Mouse (Mus musculus): ENCODE data around the gene Junb. TPM values are rescaled to one million over a fixed set of nuclear protein-coding genes. Genes with fewer than 3 reads are reported as not detected.

Gene Junb
- polyA plus RNA-seq, 1 experiment, result 19.0 TPM

- peak overlapping the region; percentile 32 for H3K9ac ChIP-seq (ENCODE audit: low read depth, poor library complexity, severe bottlenecking)
- no peaks in the 10 kb centered on the region for H3K4me1 ChIP-seq (ENCODE audit: control insufficient read depth, insufficient read depth, low read length)
- peaks cover 6% of the 10 kb centered on the region for H3K36me3 ChIP-seq (ENCODE audit: control insufficient read depth, insufficient read depth, low read length, poor library complexity, severe bottlenecking)
- no peaks in the 10 kb centered on the region for H3K27me3 ChIP-seq (ENCODE audit: control insufficient read depth, insufficient read depth, low read length, poor library complexity, severe bottlenecking)
- no peaks in the 10 kb centered on the region for H3K9me3 ChIP-seq (replicated peaks; ENCODE audit: control insufficient read depth, insufficient read depth, low read length, poor library complexity, severe bottlenecking)
- peak overlapping the region; percentile 48 for H3K4me3 ChIP-seq (ENCODE audit: low read depth, low read length)
- TF ChIP-seq POLR2A (IDR thresholded peaks at IDR 0.05; ENCODE audit: insufficient read depth, low read length) (no peak), CTCF (IDR thresholded peaks at IDR 0.05; ENCODE audit: low read depth, low read length) (no peak), EP300 (IDR thresholded peaks at IDR 0.05; ENCODE audit: insufficient read depth, low read depth, low read length) (no peak)
- 0 out of 2 replicates have a peak overlapping the region, but pooled peaks have one; percentile 9 for H3K27ac ChIP-seq (ENCODE audit: insufficient read depth, low read length)
These were observed 25.8 kb downstream of the Junb start for GRCm38 (mm10) chr8:84952612-84953255.

GRCm38 (mm10) chr8:84949753-84950152, 28.8 kb downstream of the Junb start:
- peaks cover 14% of the 10 kb centered on the region; the same call in 1 of the 2 replicates for H3K27me3 ChIP-seq (ENCODE audit: control insufficient read depth, insufficient read depth, low read length, poor library complexity, severe bottlenecking)
- no peak for TF ChIP-seq EP300 (IDR thresholded peaks at IDR 0.05; ENCODE audit: insufficient read depth, low read depth, low read length)

GRCm38 (mm10) chr8:84947241-84947545, 31.3 kb downstream of the Junb start:
- H3K27me3 ChIP-seq (ENCODE audit: control insufficient read depth, insufficient read depth, low read length, poor library complexity, severe bottlenecking), result peaks cover 14% of the 10 kb centered on the region; the same call in 1 of the 2 replicates
- TF ChIP-seq CTCF (IDR thresholded peaks at IDR 0.05; ENCODE audit: low read depth, low read length) (no peak), POLR2A (IDR thresholded peaks at IDR 0.05; ENCODE audit: insufficient read depth, low read length) (no peak), EP300 (IDR thresholded peaks at IDR 0.05; ENCODE audit: insufficient read depth, low read depth, low read length) (no peak)
- H3K36me3 ChIP-seq (ENCODE audit: control insufficient read depth, insufficient read depth, low read length, poor library complexity, severe bottlenecking), result no peaks in the 10 kb centered on the region
- H3K27ac ChIP-seq (ENCODE audit: insufficient read depth, low read length), result no peak overlapping the region
- no peak overlapping the region for H3K4me3 ChIP-seq (ENCODE audit: low read depth, low read length)
- H3K9ac ChIP-seq (ENCODE audit: low read depth, poor library complexity, severe bottlenecking), result no peak overlapping the region
- H3K9me3 ChIP-seq (replicated peaks; ENCODE audit: control insufficient read depth, insufficient read depth, low read length, poor library complexity, severe bottlenecking), result no peaks in the 10 kb centered on the region
- H3K4me1 ChIP-seq (ENCODE audit: control insufficient read depth, insufficient read depth, low read length), result no peaks in the 10 kb centered on the region

More at GRCm38 (mm10) chr8:84949753-84950152, 28.8 kb downstream of the Junb start:
- Histone ChIP-seq H3K4me3 (ENCODE audit: low read depth, low read length) (no peak overlapping the region), H3K9ac (ENCODE audit: low read depth, poor library complexity, severe bottlenecking) (no peak overlapping the region), H3K4me1 (ENCODE audit: control insufficient read depth, insufficient read depth, low read length) (no peaks in the 10 kb centered on the region), H3K36me3 (ENCODE audit: control insufficient read depth, insufficient read depth, low read length, poor library complexity, severe bottlenecking) (no peaks in the 10 kb centered on the region), H3K9me3 (replicated peaks; ENCODE audit: control insufficient read depth, insufficient read depth, low read length, poor library complexity, severe bottlenecking) (no peaks in the 10 kb centered on the region), H3K27ac (ENCODE audit: insufficient read depth, low read length) (no peak overlapping the region)

GRCm38 (mm10) chr8:84946528-84947240, 31.8 kb downstream of the Junb start, which contains the start of gene Rtbdn:
Gene Rtbdn (plus strand): TSS chr8:84946991.
- Histone ChIP-seq H3K4me3 (ENCODE audit: low read depth, low read length) (peak within 1 kb of the TSS; percentile 59), H3K4me1 (ENCODE audit: control insufficient read depth, insufficient read depth, low read length) (no peaks in the 10 kb centered on the region), H3K27me3 (ENCODE audit: control insufficient read depth, insufficient read depth, low read length, poor library complexity, severe bottlenecking) (peaks cover 14% of the 10 kb centered on the region; the same call in 1 of the 2 replicates), H3K36me3 (ENCODE audit: control insufficient read depth, insufficient read depth, low read length, poor library complexity, severe bottlenecking) (no peaks in the 10 kb centered on the region), H3K9ac (ENCODE audit: low read depth, poor library complexity, severe bottlenecking) (peak within 1 kb of the TSS; percentile 81), H3K9me3 (replicated peaks; ENCODE audit: control insufficient read depth, insufficient read depth, low read length, poor library complexity, severe bottlenecking) (no peaks in the 10 kb centered on the region), H3K27ac (ENCODE audit: insufficient read depth, low read length) (no peak within 1 kb of the TSS)
- TF ChIP-seq CTCF (IDR thresholded peaks at IDR 0.05; ENCODE audit: low read depth, low read length), result peak; percentile 68
- TF ChIP-seq POLR2A (IDR thresholded peaks at IDR 0.05; ENCODE audit: insufficient read depth, low read length), result no peak

- TF ChIP-seq EP300 (IDR thresholded peaks at IDR 0.05; ENCODE audit: insufficient read depth, low read depth, low read length) (no peak), CTCF (IDR thresholded peaks at IDR 0.05; ENCODE audit: low read depth, low read length) (peak; percentile 61)
- H3K27ac ChIP-seq (ENCODE audit: insufficient read depth, low read length), result no peak overlapping the region
These were observed 32.6 kb downstream of the Junb start for GRCm38 (mm10) chr8:84945633-84946527.

More at GRCm38 (mm10) chr8:84945633-84946527, 32.6 kb downstream of the Junb start:
- no peaks in the 10 kb centered on the region for H3K36me3 ChIP-seq (ENCODE audit: control insufficient read depth, insufficient read depth, low read length, poor library complexity, severe bottlenecking)
- peaks cover 14% of the 10 kb centered on the region for H3K27me3 ChIP-seq (ENCODE audit: control insufficient read depth, insufficient read depth, low read length, poor library complexity, severe bottlenecking)
- no peaks in the 10 kb centered on the region for H3K9me3 ChIP-seq (replicated peaks; ENCODE audit: control insufficient read depth, insufficient read depth, low read length, poor library complexity, severe bottlenecking)
- peak overlapping the region; percentile 59 for H3K4me3 ChIP-seq (ENCODE audit: low read depth, low read length)
- H3K4me1 ChIP-seq (ENCODE audit: control insufficient read depth, insufficient read depth, low read length), result no peaks in the 10 kb centered on the region
- H3K9ac ChIP-seq (ENCODE audit: low read depth, poor library complexity, severe bottlenecking), result peak overlapping the region; percentile 81

Measured in ES-Bruce4 (cell line).